Mouse (Mus musculus) thymus, postnatal 10 days (tissue): Measurements from ENCODE around the gene Ddx60.

ENCODE experiments used
- DNase-seq, 2 experiments: peaks; one replicate each; pipeline ENCODE4 v3.0.0; 2021; ENCODE audit warnings: low spot score in 2 of 2

Gene Ddx60

DNA sequence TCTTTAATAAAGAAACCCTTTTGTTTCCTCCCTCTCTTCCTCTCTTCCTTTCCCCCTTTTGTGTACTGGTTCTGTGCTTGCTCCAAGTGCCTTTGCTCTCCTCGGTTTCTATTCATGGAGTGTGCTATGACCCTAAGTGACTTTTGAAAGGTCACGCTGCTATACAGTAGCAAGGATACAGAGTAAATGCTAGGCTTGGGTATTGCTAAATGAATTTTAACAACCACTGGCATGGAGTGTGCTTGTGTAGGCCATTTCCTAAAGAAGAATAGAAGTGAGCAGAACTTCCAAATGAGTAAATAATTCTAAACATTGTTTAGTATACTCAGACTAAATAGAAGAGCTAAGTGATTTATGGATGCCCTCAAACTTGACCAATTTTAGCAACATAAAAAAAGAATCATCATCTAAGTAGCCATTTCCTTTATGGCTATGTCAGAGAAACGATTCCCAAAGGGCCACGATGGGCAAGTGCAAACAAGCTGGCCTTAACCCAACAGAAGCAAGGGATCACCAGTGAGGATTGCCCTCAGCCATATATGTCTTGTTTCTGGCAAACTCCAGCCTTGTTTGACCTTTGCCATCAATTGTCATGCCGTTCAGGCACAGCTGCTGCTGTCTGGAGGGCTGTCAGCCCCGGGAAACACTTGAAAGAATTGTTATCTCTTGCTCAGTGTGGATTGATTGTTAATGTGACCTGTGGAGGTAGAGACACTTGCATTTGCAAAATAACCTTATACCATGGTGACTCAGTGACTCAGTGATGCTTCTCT is 58.0 kb downstream of the Ddx60 start:
- no peak for DNase-seq

DNA sequence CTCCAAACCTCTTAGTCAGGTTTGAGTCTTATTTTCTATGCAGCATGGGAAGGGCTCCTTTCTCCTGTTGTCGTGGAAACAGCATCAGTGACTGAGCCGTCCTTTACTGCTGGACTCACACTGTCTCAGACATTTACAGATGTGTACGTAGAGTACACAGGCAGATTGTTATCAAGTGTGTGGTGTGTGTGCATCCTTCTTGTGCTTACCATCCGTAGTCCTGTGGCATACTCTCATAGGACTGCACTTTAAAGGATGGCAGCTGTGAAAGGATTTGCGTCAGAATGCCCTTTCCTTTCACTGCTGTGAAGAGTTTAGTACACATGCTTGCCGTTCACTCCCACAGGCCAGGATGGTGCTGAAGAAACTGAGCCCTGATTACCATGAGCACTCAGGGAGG is 61.6 kb downstream of the Ddx60 start:
- DNase-seq: no peak

- DNase-seq: no peak
Observed at GRCm38 (mm10) chr8:61992796-61993195, 64.9 kb downstream of the Ddx60 start.

- no peak for DNase-seq
Observed at GRCm38 (mm10) chr8:61997125-61997524, 69.2 kb downstream of the Ddx60 start.

- no peak for DNase-seq
Observed at GRCm38 (mm10) chr8:62014166-62014565, 86.3 kb downstream of the Ddx60 start.

DNA sequence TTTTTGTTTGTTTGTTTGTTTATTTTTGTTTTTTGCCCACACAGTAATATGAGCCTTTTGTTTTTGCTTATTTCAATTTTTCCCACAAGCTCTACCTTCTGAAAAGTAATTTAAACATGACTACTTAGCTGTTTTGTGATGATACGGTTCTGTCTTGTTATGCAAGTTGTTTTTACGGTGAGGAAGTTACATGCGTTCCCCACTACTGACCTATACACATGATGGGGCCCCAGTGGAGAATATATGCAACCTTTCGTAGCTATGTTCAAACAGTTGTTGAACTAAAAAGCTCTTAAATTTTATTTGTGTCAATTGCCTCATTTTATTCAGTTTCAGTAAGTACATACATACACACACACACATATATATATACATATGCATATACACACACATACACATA is 86.7 kb downstream of the Ddx60 start:
- DNase-seq: no peak

GRCm38 (mm10) chr8:62034351-62034750 is 106.5 kb downstream of the Ddx60 start:
- no peak for DNase-seq

GRCm38 (mm10) chr8:62046809-62047208 is 118.9 kb downstream of the Ddx60 start:
- DNase-seq: no peak

DNA sequence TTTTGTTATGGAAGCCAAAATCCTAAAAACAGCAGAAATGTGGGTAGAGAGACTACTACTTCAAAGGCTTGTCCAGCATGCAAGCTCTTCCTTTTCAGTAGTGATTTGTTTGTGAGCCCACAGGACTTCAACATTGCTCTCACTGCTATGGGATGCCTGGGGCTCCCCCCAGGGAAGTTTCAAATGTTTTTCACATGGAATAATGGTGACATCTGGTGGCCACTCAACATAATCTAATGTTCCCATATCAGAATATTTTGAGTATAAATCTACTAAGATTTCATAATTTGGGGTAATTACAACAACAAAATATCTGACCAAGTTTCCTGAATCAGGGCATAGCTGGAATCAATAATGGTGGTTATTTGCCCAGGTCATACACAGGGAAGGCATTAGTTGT is 132.5 kb downstream of the Ddx60 start:
- DNase-seq: no peak

DNA sequence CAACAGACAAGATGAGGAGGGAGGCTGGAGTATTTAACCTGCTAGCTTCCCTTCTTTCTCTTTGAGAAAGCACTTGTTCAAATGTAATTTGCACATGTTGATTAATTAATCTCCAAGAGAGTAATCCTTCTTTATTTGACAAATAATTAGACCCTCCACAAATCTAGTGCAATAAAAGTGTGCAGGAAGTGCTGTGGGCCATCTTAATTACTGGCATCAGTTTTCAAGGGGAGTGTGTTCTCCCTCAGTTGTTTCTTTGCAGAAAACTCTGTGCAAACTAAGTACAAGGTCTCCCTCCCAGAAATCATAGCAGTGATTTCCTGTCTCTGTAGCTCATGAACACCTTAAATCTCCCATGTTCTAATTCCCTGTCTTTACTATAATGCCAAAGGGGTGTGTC is 140.4 kb downstream of the Ddx60 start:
- DNase-seq: no peak

DNA sequence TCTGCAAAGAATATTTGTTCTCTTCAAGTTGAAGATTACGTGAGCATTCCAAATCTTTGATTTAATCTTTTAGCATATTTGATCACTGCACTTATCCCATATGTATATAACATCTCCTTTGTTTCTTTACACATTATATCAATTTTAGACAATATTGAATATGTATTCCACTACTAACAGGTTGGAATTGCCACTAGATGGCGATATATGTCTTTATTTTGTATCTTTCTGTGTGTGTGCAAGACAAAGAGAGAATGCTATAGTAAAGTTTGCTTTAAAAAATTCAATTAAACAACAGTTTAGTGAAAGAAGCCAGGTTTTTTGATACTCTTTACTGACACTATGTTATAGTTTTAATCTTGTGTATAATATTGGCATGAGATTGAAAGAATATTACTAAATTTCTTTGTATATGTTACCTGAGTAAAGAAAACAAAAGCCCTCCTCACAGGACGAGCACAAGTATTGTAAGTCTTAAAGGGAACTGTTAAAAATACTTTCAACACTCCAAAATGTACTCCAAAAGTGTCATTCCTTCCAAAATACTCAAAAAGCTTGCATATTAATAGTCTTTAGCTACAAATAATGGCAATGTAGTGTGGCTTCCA is 152.4 kb downstream of the Ddx60 start:
- peak in 1 of 2 experiments; percentile 3 for DNase-seq

DNA sequence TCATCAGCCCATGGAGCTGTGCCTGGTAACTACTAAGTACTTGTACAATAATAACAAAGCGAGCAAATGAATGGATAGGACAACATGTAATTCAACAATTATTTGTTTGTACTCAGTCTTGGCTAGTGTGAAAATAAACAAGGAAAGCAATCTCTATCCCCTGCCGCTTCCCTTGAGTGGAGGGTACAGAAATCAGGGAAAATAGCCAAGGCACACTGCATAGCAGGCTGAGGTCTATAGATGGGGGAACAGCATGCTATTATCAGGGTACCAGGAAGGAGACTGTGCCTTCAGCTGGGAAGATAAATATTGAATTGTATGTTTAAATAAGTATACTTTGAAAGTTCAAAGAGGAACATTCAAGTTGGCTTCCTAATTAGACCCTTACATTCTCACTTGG is 153.9 kb downstream of the Ddx60 start:
- DNase-seq: no peak
